Mouse (Mus musculus) adrenal gland, adult 8-10 months (tissue): ENCODE results near the gene Muc5ac. TPM values are rescaled to one million over a fixed set of nuclear protein-coding genes. Genes with fewer than 3 reads are reported as not detected.
"Not testable (repeated sequence)": the region's sequence is repeated elsewhere in the genome, so short reads cannot be mapped to it uniquely, and the experiment has no call there.

Experiments
- DNase-seq: peaks from one replicate; pipeline ENCODE4 v3.0.0; 2022
- total RNA-seq, 4 experiments: library from RNA; stranded (reverse); gene quantifications; 2 replicates each; pipeline ENCODE4 v1.2.4; 2022

Gene Muc5ac
- not detected for total RNA-seq

- no peak for DNase-seq
These were observed at the start of gene Muc5ac for GRCm38 (mm10) chr7:141788677-141789452. Gene Muc5ac (plus strand): TSS chr7:141788972.

DNA sequence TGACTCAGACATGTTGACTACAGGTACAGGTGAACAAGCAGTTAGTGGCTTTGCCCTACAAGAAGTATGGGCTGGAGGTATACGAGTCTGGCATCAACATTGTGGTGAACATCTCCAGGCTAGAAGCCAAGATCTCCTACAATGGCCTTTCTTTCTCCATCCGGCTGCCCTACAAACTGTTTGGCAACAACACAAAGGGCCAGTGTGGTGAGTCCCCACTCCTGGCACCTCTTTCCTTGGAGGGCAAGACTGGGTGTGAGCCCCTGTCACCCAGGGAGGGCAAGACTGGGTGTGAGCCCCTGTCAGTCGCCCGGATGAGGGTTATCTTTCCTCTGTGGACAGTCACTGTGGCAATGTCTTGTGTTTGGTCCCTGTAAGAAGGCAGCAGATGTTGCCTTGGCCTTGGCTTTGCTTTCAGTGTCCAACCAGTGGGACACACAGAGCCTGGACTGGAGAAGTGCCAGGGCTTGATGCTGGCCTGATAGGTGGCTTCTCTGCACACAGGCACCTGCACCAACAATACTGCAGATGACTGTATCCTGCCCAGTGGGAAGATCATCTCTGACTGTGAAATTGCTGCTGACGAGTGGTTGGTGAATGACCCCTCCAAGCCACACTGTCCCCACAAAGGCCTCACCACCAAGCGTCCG, 41.2 kb upstream of the Muc5ac start:
- DNase-seq: no peak

DNA sequence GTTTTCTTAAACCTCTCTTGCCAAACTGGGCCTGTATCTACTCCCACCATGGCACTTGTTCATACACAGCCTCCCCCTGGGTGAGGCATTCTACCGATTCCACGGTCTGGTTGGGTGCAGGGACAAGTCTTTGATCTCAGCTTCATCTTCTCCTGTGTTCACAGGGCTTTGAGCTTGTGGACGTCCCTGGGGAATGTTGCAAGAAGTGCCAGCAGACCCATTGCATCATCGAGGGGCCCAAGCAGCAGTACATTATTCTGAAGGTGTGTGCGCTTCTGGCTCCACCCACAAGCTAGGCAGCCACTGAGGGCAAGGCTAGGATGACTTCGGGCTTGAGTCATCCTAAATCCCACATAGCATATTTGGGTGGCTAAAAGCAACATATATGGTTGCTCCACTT, 36.3 kb upstream of the Muc5ac start:
- no peak for DNase-seq

GRCm38 (mm10) chr7:141755831-141756230, 32.9 kb upstream of the Muc5ac start:
- DNase-seq: peak; percentile 49

DNA sequence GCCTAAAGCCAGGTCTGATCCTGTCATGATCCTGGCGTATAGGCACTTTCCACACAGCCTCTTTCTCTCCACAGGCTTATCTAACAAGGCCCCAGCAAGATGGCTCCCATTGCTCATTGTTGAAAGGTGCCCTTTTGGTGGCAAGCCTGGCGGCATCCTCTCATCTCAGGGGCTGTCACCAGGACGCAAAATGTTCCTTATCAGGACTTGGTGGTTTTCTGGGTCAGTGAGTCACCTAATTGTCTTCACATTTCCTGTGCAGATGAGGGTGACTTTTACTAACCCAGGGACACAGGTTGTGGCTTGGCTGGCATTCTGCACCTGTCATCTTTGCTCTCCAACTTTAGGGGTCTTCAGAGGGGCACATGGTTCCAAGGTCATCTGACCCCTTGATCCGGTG, 30.5 kb upstream of the Muc5ac start:
- peak; percentile 22 for DNase-seq

DNA sequence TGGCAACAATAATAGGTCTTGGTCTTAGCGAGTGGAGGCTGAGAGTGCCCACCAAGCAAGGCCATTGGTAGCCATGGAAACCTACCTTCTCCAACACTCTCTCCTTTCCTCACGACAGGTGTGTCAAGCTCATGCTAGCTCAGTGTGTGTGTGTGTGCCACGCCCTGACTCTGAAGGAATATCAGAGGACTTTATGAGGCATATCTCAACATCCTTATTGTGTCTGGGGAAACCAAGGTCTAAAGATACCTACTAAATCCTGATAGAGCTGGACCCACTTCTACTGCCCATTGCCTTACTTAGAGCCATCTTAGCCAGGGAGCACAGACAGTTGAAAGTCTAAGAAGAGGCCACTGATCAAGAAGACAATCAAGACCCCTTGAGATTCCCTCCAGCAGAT, 18.3 kb upstream of the Muc5ac start:
- no peak for DNase-seq

- DNase-seq: no peak
These were observed 17.8 kb upstream of the Muc5ac start for GRCm38 (mm10) chr7:141770988-141771387.

DNA sequence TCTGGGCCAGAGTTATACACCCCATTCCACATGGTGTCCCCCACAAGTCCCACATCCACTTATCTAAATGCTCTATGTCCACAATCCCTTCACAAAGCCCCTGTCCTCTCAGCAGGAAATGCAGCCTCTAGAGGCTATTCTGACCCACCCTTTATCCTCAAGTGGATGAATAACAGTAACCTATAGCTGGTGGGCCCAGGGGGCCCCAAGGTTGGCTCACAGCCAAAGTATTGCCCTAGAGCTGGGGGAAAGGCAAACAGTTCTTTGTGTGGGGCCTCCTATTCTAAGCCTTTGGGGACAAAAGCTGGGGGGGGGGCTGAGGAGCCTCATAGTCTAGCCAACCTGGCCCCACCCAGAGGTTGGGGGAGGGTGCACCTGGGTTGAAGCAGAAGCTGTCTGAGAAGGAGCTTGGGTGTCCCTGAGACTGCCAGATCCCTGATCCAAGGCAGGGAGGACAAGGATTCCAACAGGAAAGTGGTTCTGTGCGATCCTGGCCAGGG, 16.7 kb upstream of the Muc5ac start:
- DNase-seq: no peak

DNA sequence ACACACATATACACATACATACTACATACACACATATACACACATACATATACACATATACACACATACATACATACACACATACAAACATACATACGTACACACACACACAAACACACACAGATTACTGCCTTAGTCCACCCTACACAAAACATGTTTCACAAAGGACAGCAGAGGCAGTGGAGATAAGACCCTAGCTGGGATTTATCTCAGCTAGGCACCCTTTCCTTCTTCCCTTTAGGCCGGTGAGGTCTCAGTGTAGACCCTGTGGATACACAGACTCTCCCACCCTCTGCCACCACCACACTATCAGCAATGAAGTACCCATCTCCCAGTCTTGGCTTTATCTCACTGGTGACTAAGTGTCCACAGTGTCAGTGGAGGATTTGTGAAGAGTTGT, 13.9 kb upstream of the Muc5ac start:
- no peak for DNase-seq

DNA sequence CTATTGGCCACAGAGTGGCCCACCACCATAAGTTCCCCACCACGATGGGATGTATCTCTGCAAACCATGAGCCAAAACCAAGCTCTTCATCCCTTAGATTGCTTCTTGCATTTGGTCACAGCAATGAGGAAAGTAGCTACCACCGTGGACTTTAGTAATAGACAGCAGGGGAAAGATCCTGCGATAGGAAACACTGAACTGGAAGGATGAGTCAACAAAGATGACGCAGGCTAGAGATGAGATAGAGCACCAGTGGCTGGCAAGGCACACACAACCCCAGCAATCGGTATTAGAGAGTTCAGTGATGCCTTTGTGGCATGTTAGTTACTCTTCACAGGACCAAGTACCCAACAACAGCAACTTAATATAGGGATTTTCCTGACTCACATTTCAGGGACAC, 12.6 kb upstream of the Muc5ac start:
- DNase-seq: no peak

GRCm38 (mm10) chr7:141794251-141794650, 5.5 kb downstream of the Muc5ac start:
- DNase-seq: no peak

- no peak for DNase-seq
These were observed 14.4 kb downstream of the Muc5ac start for GRCm38 (mm10) chr7:141803206-141803605.

GRCm38 (mm10) chr7:141805384-141805783, 16.6 kb downstream of the Muc5ac start:
- DNase-seq: no peak

DNA sequence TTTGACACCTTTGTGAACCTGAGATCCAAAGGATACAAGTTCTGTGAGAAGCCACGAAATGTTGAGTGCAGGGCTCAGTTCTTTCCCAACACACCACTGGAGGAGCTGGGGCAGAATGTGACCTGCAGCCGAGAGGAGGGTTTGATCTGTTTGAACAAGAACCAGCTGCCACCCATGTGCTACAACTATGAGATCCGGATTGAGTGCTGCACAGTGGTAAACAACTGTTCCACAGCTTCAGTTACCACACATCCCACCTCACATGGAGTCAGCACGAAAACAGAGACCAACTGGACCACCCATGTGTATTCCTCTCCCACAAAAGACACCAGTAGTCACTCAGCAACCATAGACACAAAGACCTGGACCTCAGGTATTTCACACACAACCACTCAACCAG, 19.1 kb downstream of the Muc5ac start:
- not testable (repeated sequence) for DNase-seq

DNA sequence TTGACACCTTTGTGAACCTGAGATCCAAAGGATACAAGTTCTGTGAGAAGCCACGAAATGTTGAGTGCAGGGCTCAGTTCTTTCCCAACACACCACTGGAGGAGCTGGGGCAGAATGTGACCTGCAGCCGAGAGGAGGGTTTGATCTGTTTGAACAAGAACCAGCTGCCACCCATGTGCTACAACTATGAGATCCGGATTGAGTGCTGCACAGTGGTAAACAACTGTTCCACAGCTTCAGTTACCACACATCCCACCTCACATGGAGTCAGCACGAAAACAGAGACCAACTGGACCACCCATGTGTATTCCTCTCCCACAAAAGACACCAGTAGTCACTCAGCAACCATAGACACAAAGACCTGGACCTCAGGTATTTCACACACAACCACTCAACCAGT, 21.2 kb downstream of the Muc5ac start:
- not testable (repeated sequence) for DNase-seq

GRCm38 (mm10) chr7:141813321-141813720, 24.5 kb downstream of the Muc5ac start:
- DNase-seq: no peak

GRCm38 (mm10) chr7:141815361-141815760, 26.6 kb downstream of the Muc5ac start:
- no peak for DNase-seq

DNA sequence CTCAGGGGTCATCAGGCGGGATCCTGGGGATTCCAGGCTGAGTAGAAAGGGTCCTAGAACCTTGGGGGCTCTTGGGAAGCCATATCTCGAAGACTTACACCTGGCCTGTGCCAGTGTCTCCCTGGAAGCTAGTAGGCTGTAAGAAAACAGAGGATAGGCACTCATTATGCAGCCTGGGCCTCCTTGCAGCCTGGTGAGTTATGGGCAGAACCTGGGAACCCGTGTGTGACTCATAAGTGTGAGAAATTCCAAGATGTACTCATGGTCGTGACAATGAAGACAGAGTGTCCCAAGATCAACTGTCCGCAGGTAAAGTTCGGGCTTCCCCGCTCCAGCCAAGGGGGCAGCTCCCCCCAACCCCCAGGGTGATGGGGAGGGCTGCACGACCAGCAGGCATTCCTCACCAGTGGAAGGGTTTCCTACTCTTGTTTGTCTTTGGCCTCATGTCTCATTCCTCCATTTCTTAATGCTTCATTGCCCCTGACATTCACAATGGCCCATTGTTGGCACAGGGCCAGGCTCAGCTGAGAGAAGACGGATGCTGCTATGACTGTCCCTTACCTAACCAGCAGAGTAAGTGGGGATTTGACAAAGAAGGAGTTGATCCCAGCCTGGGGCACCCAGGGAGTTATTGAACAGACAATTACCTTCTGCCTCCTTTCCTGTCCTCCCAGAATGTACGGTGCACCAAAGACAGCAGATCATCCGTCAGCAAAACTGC, 28.7 kb downstream of the Muc5ac start:
- DNase-seq: peak; percentile 32

DNA sequence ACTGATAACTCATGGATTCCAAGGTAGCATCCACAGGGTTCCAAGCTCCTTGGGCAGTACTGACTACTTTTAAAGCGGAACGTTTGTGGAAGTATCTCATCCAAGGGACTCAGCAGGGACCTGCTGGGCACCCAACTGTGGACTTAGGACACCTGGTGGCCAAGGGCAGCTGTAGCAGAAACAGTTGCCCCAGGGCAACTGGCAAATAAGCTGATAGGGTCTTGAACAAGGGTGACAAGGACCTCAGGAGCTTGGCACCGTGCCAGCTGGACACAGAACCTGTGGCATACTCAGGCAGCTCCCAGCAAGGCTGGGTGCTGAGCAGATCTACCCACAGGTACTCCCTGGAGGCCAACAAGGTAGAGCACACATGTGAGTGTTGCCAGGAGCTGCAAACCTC, 29.5 kb downstream of the Muc5ac start:
- DNase-seq: no peak

DNA sequence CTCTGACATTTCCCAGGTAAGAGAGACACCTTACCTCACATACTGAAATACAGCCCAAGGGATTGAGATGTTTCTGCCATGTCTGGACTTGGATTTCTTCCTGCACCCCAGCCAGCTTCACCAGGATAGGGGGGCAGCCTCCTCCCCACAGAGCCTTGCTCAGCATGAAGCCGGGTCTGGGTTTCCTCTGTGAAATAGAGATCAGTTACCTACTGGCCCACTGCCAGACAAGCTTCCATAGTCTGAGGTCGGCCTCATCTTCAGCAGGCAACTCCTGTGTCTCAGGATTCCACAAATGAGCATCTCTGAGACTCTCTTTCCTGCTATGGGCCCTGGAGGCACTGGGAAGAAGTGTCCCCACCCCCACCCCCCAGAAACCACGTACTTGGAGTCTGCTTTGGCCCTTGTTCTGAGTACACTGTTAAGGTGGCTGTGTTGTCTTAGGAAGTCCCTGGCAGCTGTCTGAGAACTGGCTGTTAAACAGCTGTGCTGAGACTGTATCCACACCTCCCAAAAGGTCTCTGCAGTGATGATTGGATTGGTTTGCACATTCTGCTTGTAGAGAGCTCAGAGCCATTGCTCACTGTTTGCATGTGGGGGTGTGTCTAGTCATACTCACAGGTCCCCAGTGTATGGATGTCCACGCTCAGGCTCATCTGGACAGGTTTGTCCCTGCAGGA, 34.0 kb downstream of the Muc5ac start:
- no peak for DNase-seq

GRCm38 (mm10) chr7:141823699-141824098, 34.9 kb downstream of the Muc5ac start:
- no peak for DNase-seq

DNA sequence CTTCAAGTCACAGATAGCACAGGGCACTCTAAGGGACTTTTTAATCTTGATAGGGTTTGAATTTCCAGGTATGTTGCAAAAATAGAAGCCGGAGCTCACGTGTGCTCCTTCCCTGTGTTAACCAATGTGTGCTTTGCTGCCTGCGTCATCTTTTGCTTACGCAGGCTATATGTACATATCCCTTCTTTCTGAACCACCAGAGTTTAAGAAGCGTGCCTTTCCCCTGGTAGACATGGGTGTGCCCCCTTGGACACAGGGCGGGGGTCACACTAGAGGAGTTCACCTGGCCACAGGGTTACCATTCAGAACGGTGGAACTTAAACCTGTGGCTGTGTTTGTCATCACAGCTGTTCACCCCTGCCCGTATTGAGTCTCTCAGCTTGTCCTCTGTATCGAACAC, 35.6 kb downstream of the Muc5ac start:
- no peak for DNase-seq

- no peak for DNase-seq
These were observed 47.2 kb downstream of the Muc5ac start for GRCm38 (mm10) chr7:141835941-141836340.
